Mouse (Mus musculus) forebrain, embryonic 11.5 days (tissue): ENCODE data around the gene Adgrl2. TPM values are rescaled to one million over a fixed set of nuclear protein-coding genes. Genes with fewer than 3 reads are reported as not detected.

ENCODE experiments used
- ATAC-seq: fragments of 200-750 bp; cut with Nextera tagmentation; replicated peaks from 2 replicates; pipeline ENCODE4 v1.8.0; 2017; ENCODE audit warnings: moderate TSS enrichment; ENCODE audit not compliant: low FRiP score
- DNase-seq: peaks from one replicate; pipeline ENCODE4 v3.0.0-alpha.2; 2017; ENCODE audit warnings: low spot score
- H3K27ac ChIP-seq: fragments of 300-500 bp; sonication (generic); 2 replicates; pipeline ENCODE4 v1.5.1; 2014; ENCODE audit warnings: low read depth, low read length
- H3K27me3 ChIP-seq: fragments of 300-500 bp; sonication (generic); 2 replicates; pipeline ENCODE4 v1.6.1; 2014; ENCODE audit warnings: mild to moderate bottlenecking, low read length, mixed read lengths; ENCODE audit not compliant: control insufficient read depth, insufficient read depth
- H3K36me3 ChIP-seq: fragments of 300-500 bp; sonication (generic); 2 replicates; pipeline ENCODE4 v1.6.1; 2014; ENCODE audit warnings: mild to moderate bottlenecking, low read length, moderate library complexity, mixed read lengths; ENCODE audit not compliant: control insufficient read depth, insufficient read depth
- H3K4me1 ChIP-seq: fragments of 300-500 bp; sonication (generic); replicated peaks from 2 replicates; pipeline ENCODE4 v1.6.1; 2014; ENCODE audit warnings: low read length, mixed read lengths; ENCODE audit not compliant: control insufficient read depth, insufficient read depth
- H3K4me2 ChIP-seq: fragments of 300-500 bp; sonication (generic); 2 replicates; pipeline ENCODE4 v1.6.1; 2014; ENCODE audit warnings: low read depth, mild to moderate bottlenecking, low read length, moderate library complexity, mixed read lengths; ENCODE audit not compliant: severe bottlenecking
- H3K4me3 ChIP-seq: fragments of 300-500 bp; sonication (generic); 2 replicates; pipeline ENCODE4 v1.5.1; 2014; ENCODE audit warnings: low read depth, low read length
- H3K9ac ChIP-seq: fragments of 300-500 bp; sonication (generic); 2 replicates; pipeline ENCODE4 v1.6.1; 2014; ENCODE audit warnings: low read length
- H3K9me3 ChIP-seq: fragments of 300-500 bp; sonication (generic); 2 replicates; pipeline ENCODE4 v1.6.1; 2016; ENCODE audit warnings: low read length, mixed read lengths; ENCODE audit not compliant: control insufficient read depth
- WGBS: fragments of 180-500 bp; shearing (Covaris S2); extraction: QIAGEN DNeasy Blood & Tissue Kit; methylation state at CpG from one replicate; pipeline ENCODE4 v1.1.7; 2014; 5-methylcytosine and 5-hydroxymethylcytosine counted together
- polyA plus RNA-seq: library from polyadenylated mRNA; unstranded; fragments of >200 nt; fragmentation: Nextera tagmentation; extraction: Ambion mirVana; gene quantifications from 2 replicates; pipeline ENCODE4 v1.2.1, GENCODE M21; 2014

Adgrl2 gene
- polyA plus RNA-seq, 1 experiment from 2014 or later: 112 TPM

- Histone ChIP-seq H3K9me3 (no peaks in the 10 kb centered on the region), H3K4me1 (peaks cover 26% of the 10 kb centered on the region), H3K36me3 (no peaks in the 10 kb centered on the region), H3K27ac (no peak overlapping the region), H3K9ac (no peak overlapping the region), H3K4me3 (no peak overlapping the region), H3K27me3 (no peaks in the 10 kb centered on the region), H3K4me2 (no peak overlapping the region)
- no peak for DNase-seq
- ATAC-seq: no peak
- WGBS: 55% methylated on average over 5 of the region's 5 CpGs
These were observed 28.7 kb downstream of the Adgrl2 start for GRCm38 (mm10) chr3:148961611-148962010.

GRCm38 (mm10) chr3:148960751-148961289 is 29.5 kb downstream of the Adgrl2 start:
- 0 out of 2 replicates have a peak, but pooled peaks have one; percentile 31 for ATAC-seq
- H3K9me3 ChIP-seq: no peaks in the 10 kb centered on the region
- H3K4me1 ChIP-seq: peaks cover 26% of the 10 kb centered on the region
- no peak overlapping the region for H3K4me3 ChIP-seq
- H3K27me3 ChIP-seq: no peaks in the 10 kb centered on the region
- H3K4me2 ChIP-seq: no peak overlapping the region
- no peak overlapping the region for H3K27ac ChIP-seq
- no peak overlapping the region for H3K9ac ChIP-seq
- WGBS: 81% methylated on average over 9 of the region's 9 CpGs
- DNase-seq: no peak
- H3K36me3 ChIP-seq: no peaks in the 10 kb centered on the region

- ATAC-seq (no peak), DNase-seq (no peak)
- Histone ChIP-seq H3K4me2 (no peak overlapping the region), H3K36me3 (no peaks in the 10 kb centered on the region), H3K9ac (no peak overlapping the region), H3K27ac (no peak overlapping the region), H3K4me1 (peaks cover 26% of the 10 kb centered on the region), H3K9me3 (no peaks in the 10 kb centered on the region), H3K4me3 (no peak overlapping the region), H3K27me3 (no peaks in the 10 kb centered on the region)
- 81% methylated on average over 10 of the region's 10 CpGs for WGBS
These were observed 30.1 kb downstream of the Adgrl2 start for GRCm38 (mm10) chr3:148960215-148960614.

DNA sequence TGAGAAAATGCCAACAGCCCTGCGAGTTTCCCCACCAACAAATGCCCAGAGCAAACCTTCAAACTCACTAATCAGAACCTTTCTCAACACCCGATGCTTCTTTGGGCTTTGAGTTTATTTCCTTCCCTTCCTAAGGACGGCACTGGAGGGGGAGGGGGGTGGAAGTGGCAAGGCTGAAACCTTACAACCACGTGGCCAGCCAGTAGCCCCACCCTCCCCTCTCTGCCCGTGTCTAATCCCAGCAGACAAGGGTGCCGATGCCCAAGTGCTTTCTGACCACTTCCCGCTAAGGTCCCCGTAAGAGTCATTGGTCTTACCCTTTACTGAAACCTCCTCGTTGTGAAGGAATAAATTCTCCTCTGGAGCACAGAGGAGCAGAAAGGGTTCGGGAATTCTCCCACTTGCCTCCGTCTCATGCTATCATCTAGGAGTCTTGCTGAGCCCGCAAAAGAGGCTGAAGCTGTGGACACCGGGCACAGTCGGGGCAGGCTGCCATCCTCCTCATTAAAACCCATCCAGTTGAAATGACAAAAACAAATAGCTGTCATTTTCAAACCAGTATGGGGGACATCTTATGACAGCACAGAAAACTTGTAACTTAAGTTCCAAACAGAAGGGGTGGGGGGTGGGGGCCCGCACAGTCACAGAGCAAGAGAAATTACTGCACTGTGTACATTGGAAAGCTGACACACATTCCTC is 30.9 kb downstream of the Adgrl2 start:
- Histone ChIP-seq H3K4me1 (peaks cover 22% of the 10 kb centered on the region), H3K9ac (no peak overlapping the region), H3K27me3 (no peaks in the 10 kb centered on the region), H3K4me3 (no peak overlapping the region), H3K9me3 (no peaks in the 10 kb centered on the region), H3K36me3 (no peaks in the 10 kb centered on the region), H3K27ac (no peak overlapping the region), H3K4me2 (peak overlapping the region; percentile 6; the same call in 1 of the 2 replicates)
- DNase-seq: no peak
- WGBS: 14% methylated on average over 15 of the region's 15 CpGs
- ATAC-seq: peak; percentile 22; the same call in 1 of the 2 replicates

GRCm38 (mm10) chr3:148958714-148959113 is 31.6 kb downstream of the Adgrl2 start:
- no peak overlapping the region for H3K9ac ChIP-seq
- no peak for DNase-seq
- 64% methylated on average over 5 of the region's 5 CpGs for WGBS
- no peaks in the 10 kb centered on the region for H3K9me3 ChIP-seq
- H3K27me3 ChIP-seq: no peaks in the 10 kb centered on the region
- no peak overlapping the region for H3K4me2 ChIP-seq
- H3K4me3 ChIP-seq: no peak overlapping the region
- H3K36me3 ChIP-seq: no peaks in the 10 kb centered on the region
- no peak for ATAC-seq
- H3K27ac ChIP-seq: no peak overlapping the region
- peaks cover 22% of the 10 kb centered on the region for H3K4me1 ChIP-seq

- Histone ChIP-seq H3K9me3 (no peaks in the 10 kb centered on the region), H3K9ac (no peak overlapping the region), H3K27me3 (no peaks in the 10 kb centered on the region), H3K4me3 (no peak overlapping the region), H3K4me2 (no peak overlapping the region), H3K36me3 (no peaks in the 10 kb centered on the region), H3K27ac (no peak overlapping the region), H3K4me1 (peaks cover 20% of the 10 kb centered on the region)
- 45% methylated on average over 9 of the region's 9 CpGs for WGBS
- no peak for DNase-seq
- no peak for ATAC-seq
These were observed 32.2 kb downstream of the Adgrl2 start for GRCm38 (mm10) chr3:148958185-148958584.

- H3K4me1 ChIP-seq: peaks cover 20% of the 10 kb centered on the region
- H3K27ac ChIP-seq: no peak overlapping the region
- no peak overlapping the region for H3K9ac ChIP-seq
- no peaks in the 10 kb centered on the region for H3K27me3 ChIP-seq
- H3K4me3 ChIP-seq: no peak overlapping the region
- 82% methylated on average over 7 of the region's 7 CpGs for WGBS
- no peaks in the 10 kb centered on the region for H3K36me3 ChIP-seq
- DNase-seq (no peak), ATAC-seq (no peak)
- H3K4me2 ChIP-seq: no peak overlapping the region
- H3K9me3 ChIP-seq: no peaks in the 10 kb centered on the region
These were observed 33.5 kb downstream of the Adgrl2 start for GRCm38 (mm10) chr3:148956887-148957286.

GRCm38 (mm10) chr3:148949796-148950195 is 40.6 kb downstream of the Adgrl2 start:
- DNase-seq (no peak), ATAC-seq (no peak)
- Histone ChIP-seq H3K36me3 (no peaks in the 10 kb centered on the region), H3K9ac (no peak overlapping the region), H3K4me2 (no peak overlapping the region), H3K4me3 (no peak overlapping the region), H3K4me1 (peaks cover 18% of the 10 kb centered on the region; the same call in 1 of the 2 replicates), H3K9me3 (no peaks in the 10 kb centered on the region), H3K27ac (no peak overlapping the region), H3K27me3 (no peaks in the 10 kb centered on the region)
- 69% methylated on average over 8 of the region's 8 CpGs for WGBS
